In genomic region chr10:127511634-127512306, GRCm38 (mm10) we compare ENCODE assay signal across 8 mouse cellular contexts. TPM values are rescaled to one million over a fixed set of nuclear protein-coding genes. Genes with fewer than 3 reads are reported as not detected.
DNase-seq lines count a peak whose midpoint lies in the region; ATAC-seq and TF ChIP-seq lines count a peak whose summit lies in the region.

No protein-coding gene starts in this region.

- H3K4me1 ChIP-seq in heart, embryonic 11.5 days (ENCODE audit: control insufficient read depth, insufficient read depth, low read length): peaks cover 60% of the 10 kb centered on the region
- peaks cover 35% of the 10 kb centered on the region for H3K4me1 ChIP-seq in embryonic facial prominence, embryonic 11.5 days (ENCODE audit: control insufficient read depth, insufficient read depth, low read length)
- H3K4me1 ChIP-seq in hindbrain, embryonic 11.5 days (replicated peaks; ENCODE audit: control insufficient read depth, insufficient read depth, low read length): peaks cover 52% of the 10 kb centered on the region

- in situ Hi-C loops in Patski (cut with MboI; ENCODE audit: low pct_unique_long_range_greater_than_20kb): no loop called here

- no peak for DNase-seq in heart, adult 18-20 months
- no peak for DNase-seq in Patski (ENCODE audit: low read depth, low spot score)
- DNase-seq in embryonic facial prominence, embryonic 11.5 days (ENCODE audit: low spot score): peak; percentile 61
- peak; percentile 81 for DNase-seq in hindbrain, embryonic 11.5 days (ENCODE audit: low spot score)
- DNase-seq in left cerebral cortex, postnatal 4 days: peak; percentile 85
- peak; percentile 73 to 80 for DNase-seq in thymus, postnatal 36 days

- no peak for ATAC-seq in heart, embryonic 11.5 days (replicated peaks; ENCODE audit: insufficient number of reproducible peaks, low FRiP score, low TSS enrichment)
- peak; percentile 4 for ATAC-seq in Patski
- ATAC-seq in embryonic facial prominence, embryonic 11.5 days (replicated peaks; ENCODE audit: insufficient number of reproducible peaks, low FRiP score, low TSS enrichment, low read depth): no peak
- ATAC-seq in hindbrain, embryonic 11.5 days (ENCODE audit: low FRiP score): peak; percentile 17

- peak overlapping the region; percentile 49 for H3K4me3 ChIP-seq in heart, embryonic 11.5 days (ENCODE audit: low read depth, low read length)
- H3K4me3 ChIP-seq in embryonic facial prominence, embryonic 11.5 days (ENCODE audit: low read depth, low read length): peak overlapping the region; percentile 41
- peak overlapping the region; percentile 26 for H3K4me3 ChIP-seq in hindbrain, embryonic 11.5 days (ENCODE audit: low read depth, low read length)
- peak overlapping the region; percentile 71 for H3K4me3 ChIP-seq in myocyte

- TF ChIP-seq CTCF in Patski (IDR thresholded peaks at IDR 0.05): no peak

- intact Hi-C loops in left cerebral cortex, postnatal 4 days (cut with DNase I): no loop called here

- H3K27ac ChIP-seq in heart, embryonic 11.5 days (ENCODE audit: low read depth, low read length): no peak overlapping the region
- H3K27ac ChIP-seq in embryonic facial prominence, embryonic 11.5 days (replicated peaks; ENCODE audit: low read depth, low read length): no peak overlapping the region
- peak overlapping the region; percentile 90 for H3K27ac ChIP-seq in hindbrain, embryonic 11.5 days (ENCODE audit: low read depth, low read length)

- peak overlapping the region; percentile 58; the same call in 1 of the 2 replicates for H3K9ac ChIP-seq in heart, embryonic 11.5 days (ENCODE audit: low read depth, low read length)
- peak overlapping the region; percentile 59 for H3K9ac ChIP-seq in embryonic facial prominence, embryonic 11.5 days (replicated peaks; ENCODE audit: low read length)
- H3K9ac ChIP-seq in hindbrain, embryonic 11.5 days (ENCODE audit: low read depth, low read length): peak overlapping the region; percentile 35

- CTCF ChIA-PET in Patski (lab: Charles Lee): interaction anchor here (0.7 to 3.6 kb wide), 14 partner anchors 10 to 131 kb away, joined by 3 to 101 read pairs (median 14); partner anchors contain the start of genes Nxph4, Shmt2, Stac3 and Stat6

- 1% methylated on average over 45 of the region's 46 CpGs for WGBS in heart, embryonic 11.5 days (ENCODE audit: insufficient replicate concordance)
- WGBS in embryonic facial prominence, embryonic 11.5 days: 1% methylated on average over 46 of the region's 46 CpGs
- under 1% methylated on average over 44 of the region's 46 CpGs for WGBS in hindbrain, embryonic 11.5 days

- peak overlapping the region; percentile 30 for H3ac ChIP-seq in myocyte (ENCODE audit: control insufficient read depth, insufficient read length)

- POLR2A ChIA-PET in Patski (lab: Charles Lee): no interaction called here

- peaks cover 89% of the 10 kb centered on the region for H3K27me3 ChIP-seq in heart, embryonic 11.5 days (ENCODE audit: control insufficient read depth, insufficient read depth, low read length)
- H3K27me3 ChIP-seq in Patski (no peaks in the 10 kb centered on the region), myocyte (ENCODE audit: control insufficient read depth, insufficient read depth, insufficient read length) (no peaks in the 10 kb centered on the region)
- H3K27me3 ChIP-seq in embryonic facial prominence, embryonic 11.5 days (ENCODE audit: control insufficient read depth, insufficient read depth, low read length): peaks cover 55% of the 10 kb centered on the region
- H3K27me3 ChIP-seq in hindbrain, embryonic 11.5 days (ENCODE audit: control insufficient read depth, insufficient read depth, low read length): peaks cover 51% of the 10 kb centered on the region

- peak; percentile 55 for TF ChIP-seq POLR2A in myocyte (IDR thresholded peaks at IDR 0.05; ENCODE audit: insufficient read length, low read depth)

- no peaks in the 10 kb centered on the region for H3K9me3 ChIP-seq in heart, embryonic 11.5 days (replicated peaks; ENCODE audit: control insufficient read depth, low read length)
- H3K9me3 ChIP-seq in embryonic facial prominence, embryonic 11.5 days (replicated peaks; ENCODE audit: control insufficient read depth, low read length): no peaks in the 10 kb centered on the region
- H3K9me3 ChIP-seq in hindbrain, embryonic 11.5 days (ENCODE audit: control insufficient read depth, low read length): no peaks in the 10 kb centered on the region

- peak overlapping the region; percentile 94 for H3K4me2 ChIP-seq in heart, embryonic 11.5 days
- peak overlapping the region; percentile 95 for H3K4me2 ChIP-seq in embryonic facial prominence, embryonic 11.5 days (ENCODE audit: low read depth, low read length)
- H3K4me2 ChIP-seq in hindbrain, embryonic 11.5 days (replicated peaks; ENCODE audit: low read depth, low read length): peak overlapping the region; percentile 56
- peak overlapping the region; percentile 100 for H3K4me2 ChIP-seq in myocyte (ENCODE audit: low read depth)

- H3K36me3 ChIP-seq in heart, embryonic 11.5 days (ENCODE audit: control insufficient read depth, insufficient read depth, low read length): no peaks in the 10 kb centered on the region
- no peaks in the 10 kb centered on the region for H3K36me3 ChIP-seq in embryonic facial prominence, embryonic 11.5 days (replicated peaks; ENCODE audit: control insufficient read depth, insufficient read depth, low read depth, low read length)
- H3K36me3 ChIP-seq in hindbrain, embryonic 11.5 days (ENCODE audit: control insufficient read depth, insufficient read depth, low read length): no peaks in the 10 kb centered on the region
- no peaks in the 10 kb centered on the region for H3K36me3 ChIP-seq in myocyte (ENCODE audit: control insufficient read depth, insufficient read depth)

- no peaks in the 10 kb centered on the region for H3K79me2 ChIP-seq in myocyte (ENCODE audit: control insufficient read depth, insufficient read depth)

TF ChIP-seq in myocyte, 11 proteins besides CTCF, POLR2A, EP300 and RAD21:
- TF ChIP-seq USF1 (IDR thresholded peaks at IDR 0.05; ENCODE audit: low read depth) (no peak), CEBPB (IDR thresholded peaks at IDR 0.05; ENCODE audit: insufficient read depth, poor library complexity, severe bottlenecking) (peak; percentile 70), MYOG (IDR thresholded peaks at IDR 0.05; ENCODE audit: control insufficient read depth in 1 of 3, insufficient read depth in 1 of 3, insufficient read length in 2 of 3, low read depth in 2 of 3) (peak in 1 of 3 experiments; percentile 60), MYOD1 (IDR thresholded peaks at IDR 0.05; ENCODE audit: control insufficient read depth in 1 of 3, insufficient read length in 2 of 3, low read depth in 2 of 3) (no peak), POLR2AphosphoS2 (IDR thresholded peaks at IDR 0.05; ENCODE audit: insufficient read length, low read depth) (peak; percentile 28)
TF ChIP-seq in myocyte: peak in this region for 3.

RNA-seq across cellular contexts. Expression of gene Ndufa4l2, which starts 3.0 kb away (rescaled TPM):
- polyA plus RNA-seq in heart, embryonic 11.5 days (2014; fragmentation: Nextera tagmentation; extraction: Ambion mirVana): 10.1 and 13.9 TPM in 2 replicates
- total RNA-seq in heart, adult 18-20 months (2021): 10 to 100 TPM; 23.9 to 27.0 TPM
- polyA plus RNA-seq in Patski (2021): 0.18 TPM
- 2.1 and 2.8 TPM in 2 replicates for polyA plus RNA-seq in embryonic facial prominence, embryonic 11.5 days (2014; fragmentation: Nextera tagmentation; extraction: Ambion mirVana)
- 6.5 and 7.0 TPM in 2 replicates for polyA plus RNA-seq in hindbrain, embryonic 11.5 days (2014; fragmentation: Nextera tagmentation; extraction: Ambion mirVana)
- total RNA-seq in left cerebral cortex, postnatal 4 days (2021): 1 to 10 TPM; 4.9 to 7.5 TPM
- 2.9 TPM for polyA plus RNA-seq in myocyte (2012; fragmentation: generic; extraction: Trizol)

RNA-seq across cellular contexts. Expression of gene Stac3, which starts 10.3 kb away (rescaled TPM):
- 0.24 and 0.30 TPM in 2 replicates for polyA plus RNA-seq in heart, embryonic 11.5 days (2014; fragmentation: Nextera tagmentation; extraction: Ambion mirVana)
- total RNA-seq in heart, adult 18-20 months (2021): under 1 TPM; 0.37 to 0.54 TPM
- polyA plus RNA-seq in Patski (2021) (0.80 TPM), myocyte (2012; fragmentation: generic; extraction: Trizol) (125 TPM)
- 0.49 TPM in 1 of 2 replicates, not detected in the other for polyA plus RNA-seq in embryonic facial prominence, embryonic 11.5 days (2014; fragmentation: Nextera tagmentation; extraction: Ambion mirVana)
- polyA plus RNA-seq in hindbrain, embryonic 11.5 days (2014; fragmentation: Nextera tagmentation; extraction: Ambion mirVana): 0.36 and 0.43 TPM in 2 replicates
- total RNA-seq in left cerebral cortex, postnatal 4 days (2021): 1 to 10 TPM; 5.1 to 5.2 TPM

RNA-seq across cellular contexts. Expression of gene Shmt2, which starts 10.5 kb away (rescaled TPM):
- 71.3 and 82.7 TPM in 2 replicates for polyA plus RNA-seq in heart, embryonic 11.5 days (2014; fragmentation: Nextera tagmentation; extraction: Ambion mirVana)
- total RNA-seq in heart, adult 18-20 months (2021): 10 to 100 TPM; 39.3 to 44.7 TPM
- polyA plus RNA-seq in Patski (2021) (144 TPM), myocyte (2012; fragmentation: generic; extraction: Trizol) (535 TPM)
- 68.7 and 73.5 TPM in 2 replicates for polyA plus RNA-seq in embryonic facial prominence, embryonic 11.5 days (2014; fragmentation: Nextera tagmentation; extraction: Ambion mirVana)
- 70.3 and 70.4 TPM in 2 replicates for polyA plus RNA-seq in hindbrain, embryonic 11.5 days (2014; fragmentation: Nextera tagmentation; extraction: Ambion mirVana)
- total RNA-seq in left cerebral cortex, postnatal 4 days (2021): 10 to 100 TPM; 39.7 to 39.9 TPM

RNA-seq across cellular contexts. Expression of gene Nxph4, which starts 22.6 kb away (rescaled TPM):
- 0.21 and 0.33 TPM in 2 replicates for polyA plus RNA-seq in heart, embryonic 11.5 days (2014; fragmentation: Nextera tagmentation; extraction: Ambion mirVana)
- total RNA-seq in heart, adult 18-20 months (2021): under 1 TPM; 0.35 to 0.39 TPM
- polyA plus RNA-seq in Patski (2021) (6.0 TPM), myocyte (2012; fragmentation: generic; extraction: Trizol) (3.9 TPM)
- 4.4 and 6.9 TPM in 2 replicates for polyA plus RNA-seq in embryonic facial prominence, embryonic 11.5 days (2014; fragmentation: Nextera tagmentation; extraction: Ambion mirVana)
- polyA plus RNA-seq in hindbrain, embryonic 11.5 days (2014; fragmentation: Nextera tagmentation; extraction: Ambion mirVana): 54.5 and 59.8 TPM in 2 replicates
- 10 to 100 TPM; 12.9 to 14.4 TPM for total RNA-seq in left cerebral cortex, postnatal 4 days (2021)

Comparison
In these comparisons a context has a peak if more than half of its experiments do, and no peak if none do; other contexts are left out.
1. ATAC-seq: peak in Patski (single experiment) and hindbrain, embryonic 11.5 days (single experiment); none in heart, embryonic 11.5 days (single experiment) and embryonic facial prominence, embryonic 11.5 days (single experiment).
2. DNase-seq: peak in embryonic facial prominence, embryonic 11.5 days (single experiment), hindbrain, embryonic 11.5 days (single experiment), left cerebral cortex, postnatal 4 days (single experiment) and thymus, postnatal 36 days (2 of 2); none in heart, adult 18-20 months (0 of 2) and Patski (single experiment).
3. RNA of gene Stac3, which starts 10.3 kb away (polyA plus RNA-seq): 125 TPM in myocyte (single experiment); 0.80 TPM in Patski (single experiment), 0.49 TPM in embryonic facial prominence, embryonic 11.5 days, 0.36 to 0.43 TPM in hindbrain, embryonic 11.5 days and 0.24 to 0.30 TPM in heart, embryonic 11.5 days; every median in the first group is over 10 times any median in the second.
4. Peak in every context shown above with its lines, with median percentiles within 50 percentile points of each other: H3K4me2 ChIP-seq, H3K4me3 ChIP-seq and H3K9ac ChIP-seq.